Mouse (Mus musculus) bone marrow macrophage, adult 2 months (primary cell): ENCODE measurements around the gene Il17c.

Source experiments
- CTCF ChIP-seq: IDR thresholded peaks from 2 replicates; pipeline ENCODE4 v1.5.1; 2012; ENCODE audit warnings: low read depth, mild to moderate bottlenecking, low read length, moderate library complexity
- POLR2A ChIP-seq: IDR thresholded peaks from 2 replicates; pipeline ENCODE4 v1.6.1; 2012; ENCODE audit warnings: mild to moderate bottlenecking, low read depth, low read length, borderline replicate concordance

GRCm38 (mm10) chr8:122427607-122428006 lies 5.8 kb downstream of the Il17c start:
- TF ChIP-seq CTCF (no peak), POLR2A (no peak)
